Mouse (Mus musculus) G1E (cell line): ENCODE data around the gene Vinac1. TPM values are rescaled to one million over a fixed set of nuclear protein-coding genes. Genes with fewer than 3 reads are reported as not detected.
"Not testable (repeated sequence)": the region's sequence is repeated elsewhere in the genome, so short reads cannot be mapped to it uniquely, and the experiment has no call there.

Experiments used
- ATAC-seq: 2 replicates; pipeline ENCODE4 v1.8.0; 2016; ENCODE audit warnings: mild to moderate bottlenecking; ENCODE audit not compliant: insufficient number of reproducible peaks, poor library complexity, low FRiP score, severe bottlenecking; ENCODE audit errors: extremely low read depth
- DNase-seq: peaks from one replicate; pipeline ENCODE4 v3.0.0; 2012; ENCODE audit warnings: low spot score
- H3K27me3 ChIP-seq: 2 replicates; pipeline ENCODE4 v1.6.1; 2012; ENCODE audit warnings: mild to moderate bottlenecking, low read length, inconsistent platforms; ENCODE audit not compliant: insufficient read depth
- H3K36me3 ChIP-seq: replicated peaks from 2 replicates; pipeline ENCODE3; 2012; ENCODE audit warnings: mild to moderate bottlenecking, inconsistent platforms
- H3K4me1 ChIP-seq: 2 replicates; pipeline ENCODE4 v1.6.1; 2012; ENCODE audit warnings: low read depth, low read length, inconsistent platforms, mixed read lengths; ENCODE audit not compliant: insufficient read depth
- H3K4me3 ChIP-seq: 2 replicates; pipeline ENCODE4 v1.5.1; 2012; ENCODE audit warnings: low read depth, mild to moderate bottlenecking, inconsistent platforms, low read length, moderate library complexity, mixed read lengths
- H3K9me3 ChIP-seq: replicated peaks from 2 replicates; pipeline ENCODE4 v1.6.1; 2012; ENCODE audit warnings: inconsistent platforms
- CTCF ChIP-seq: IDR thresholded peaks from 2 replicates; pipeline ENCODE4 v1.5.1; 2012; ENCODE audit warnings: low read depth, low read length, inconsistent platforms, mixed read lengths
- GATA1 ChIP-seq: IDR thresholded peaks from 2 replicates; pipeline ENCODE4 v1.6.1; 2012; ENCODE audit warnings: borderline replicate concordance, low read length, inconsistent platforms, mixed read lengths
- GATA2 ChIP-seq: IDR thresholded peaks from 2 replicates; pipeline ENCODE4 v1.6.1; 2012; ENCODE audit warnings: low read depth, low read length, inconsistent platforms, borderline replicate concordance
- POLR2AphosphoS5 ChIP-seq: IDR thresholded peaks from 2 replicates; pipeline ENCODE4 v1.6.1; 2012; ENCODE audit warnings: low read depth, low read length, inconsistent platforms; ENCODE audit not compliant: insufficient replicate concordance
- TAL1 ChIP-seq: conservative IDR thresholded peaks from 2 replicates; pipeline ENCODE4 v1.6.1; 2012; ENCODE audit warnings: low read depth, low read length, inconsistent platforms, mixed read lengths
- polyA plus RNA-seq: library from polyadenylated mRNA; stranded (reverse); fragments of >175 nt; gene quantifications from 2 replicates; pipeline ENCODE4 v1.2.3, GENCODE M21; 2012
- total RNA-seq, 2 experiments: library from RNA; stranded (forward) in 1 of 2; stranded (reverse) in 1 of 2; fragments of 200-1000 nt in 1 of 2; fragments of >200 nt in 1 of 2; fragmentation: Nextera tagmentation in 1 of 2; gene quantifications; 2 replicates each; pipeline ENCODE4 v1.2.3; 2014 to 2017

Gene Vinac1
- total and polyA plus RNA-seq, 3 experiments, result 0.11 TPM; not detected in 2

- TF ChIP-seq GATA2 (no peak), CTCF (no peak), TAL1 (no peak), POLR2AphosphoS5 (no peak), GATA1 (no peak)
- H3K27me3 ChIP-seq, result peaks cover 12% of the 10 kb centered on the region
- no peaks in the 10 kb centered on the region for H3K4me1 ChIP-seq
- H3K36me3 ChIP-seq, result no peaks in the 10 kb centered on the region
- H3K9me3 ChIP-seq, result no peaks in the 10 kb centered on the region
- H3K4me3 ChIP-seq, result no peak overlapping the region
- DNase-seq (no peak), ATAC-seq (no peak)
Measured at GRCm38 (mm10) chr2:129035381-129035780, 12.6 kb downstream of the Vinac1 start.

- H3K27me3 ChIP-seq, result peaks cover 6% of the 10 kb centered on the region
- H3K4me1 ChIP-seq, result no peaks in the 10 kb centered on the region
- no peaks in the 10 kb centered on the region for H3K36me3 ChIP-seq
- DNase-seq, result no peak
- H3K9me3 ChIP-seq, result no peaks in the 10 kb centered on the region
- ATAC-seq, result no peak
- TF ChIP-seq CTCF, result no peak
- no peak for TF ChIP-seq TAL1
- TF ChIP-seq GATA1, result no peak
- no peak for TF ChIP-seq GATA2
- TF ChIP-seq POLR2AphosphoS5, result no peak
- no peak overlapping the region for H3K4me3 ChIP-seq
Measured at GRCm38 (mm10) chr2:129024820-129025219, 23.2 kb downstream of the Vinac1 start.

- H3K36me3 ChIP-seq, result no peaks in the 10 kb centered on the region
- peaks cover 5% of the 10 kb centered on the region for H3K27me3 ChIP-seq
- DNase-seq (no peak), ATAC-seq (no peak)
- no peaks in the 10 kb centered on the region for H3K4me1 ChIP-seq
- TF ChIP-seq GATA2, result no peak
- TF ChIP-seq TAL1, result no peak
- no peak for TF ChIP-seq CTCF
- no peak for TF ChIP-seq POLR2AphosphoS5
- TF ChIP-seq GATA1, result no peak
- no peaks in the 10 kb centered on the region for H3K9me3 ChIP-seq
- H3K4me3 ChIP-seq, result no peak overlapping the region
Measured at GRCm38 (mm10) chr2:129020106-129020505, 27.9 kb downstream of the Vinac1 start.

- H3K4me3 ChIP-seq, H3K9me3 ChIP-seq, H3K36me3 ChIP-seq, H3K27me3 ChIP-seq, H3K4me1 ChIP-seq, ATAC-seq, DNase-seq: not testable (repeated sequence)
Measured at GRCm38 (mm10) chr2:129008867-129009266, 39.1 kb downstream of the Vinac1 start.

GRCm38 (mm10) chr2:129006194-129006749 lies 41.7 kb downstream of the Vinac1 start:
- Histone ChIP-seq H3K4me1 (no peaks in the 10 kb centered on the region), H3K9me3 (no peaks in the 10 kb centered on the region), H3K27me3 (no peaks in the 10 kb centered on the region), H3K36me3 (no peaks in the 10 kb centered on the region), H3K4me3 (no peak overlapping the region)
- TF ChIP-seq POLR2AphosphoS5 (no peak), TAL1 (no peak), CTCF (no peak), GATA1 (no peak)
- no peak for ATAC-seq
- no peak for DNase-seq

- Histone ChIP-seq H3K4me3 (no peak overlapping the region), H3K9me3 (no peaks in the 10 kb centered on the region), H3K4me1 (no peaks in the 10 kb centered on the region), H3K36me3 (no peaks in the 10 kb centered on the region), H3K27me3 (no peaks in the 10 kb centered on the region)
- TF ChIP-seq CTCF, result no peak
- ATAC-seq, result no peak
- DNase-seq, result no peak
Measured at GRCm38 (mm10) chr2:129004872-129005271, 43.1 kb downstream of the Vinac1 start.

GRCm38 (mm10) chr2:128984746-128985145 lies 63.2 kb downstream of the Vinac1 start:
- ATAC-seq (no peak), DNase-seq (no peak)
- no peaks in the 10 kb centered on the region for H3K4me1 ChIP-seq
- no peak overlapping the region for H3K4me3 ChIP-seq
- H3K27me3 ChIP-seq, result peaks cover 15% of the 10 kb centered on the region; the same call in 1 of the 2 replicates
- no peaks in the 10 kb centered on the region for H3K9me3 ChIP-seq
- TF ChIP-seq GATA2 (no peak), POLR2AphosphoS5 (no peak), CTCF (no peak), TAL1 (no peak), GATA1 (no peak)
- H3K36me3 ChIP-seq, result no peaks in the 10 kb centered on the region
